Mouse (Mus musculus) T-cell, adult 66 days (primary cell): Measurements from ENCODE around the gene L3mbtl4. TPM values are rescaled to one million over a fixed set of nuclear protein-coding genes. Genes with fewer than 3 reads are reported as not detected.

Experiments
- total RNA-seq, 2 experiments: library from RNA; stranded (reverse); gene quantifications; 3 replicates in 1 of 2; 4 replicates in 1 of 2; pipeline ENCODE4 v1.2.4; 2023

L3mbtl4 gene
- total RNA-seq: not detected

DNA sequence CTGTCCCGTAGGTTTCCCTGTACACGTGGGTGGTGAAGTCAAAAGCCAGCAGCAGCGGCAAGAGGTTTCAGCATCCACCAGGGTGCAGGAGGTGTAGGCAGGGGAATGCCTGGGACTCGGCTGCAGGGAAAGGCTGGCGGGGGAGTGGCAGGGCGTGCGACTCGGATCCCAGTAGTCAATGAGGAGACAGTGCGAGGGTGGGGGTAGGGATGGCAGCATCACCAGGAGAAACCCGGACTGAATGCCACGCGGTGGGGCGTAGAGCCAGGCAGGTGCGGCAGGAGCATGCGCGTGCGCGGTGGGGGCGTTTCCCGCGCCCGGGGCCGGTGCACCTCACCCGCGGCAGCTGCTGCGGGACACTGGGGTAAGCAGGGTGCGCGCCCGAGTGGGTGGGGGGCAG lies at the start of gene L3mbtl4:
L3mbtl4 (plus strand) TSS at position 271 of the 400 bp plus-strand sequence.

DNA sequence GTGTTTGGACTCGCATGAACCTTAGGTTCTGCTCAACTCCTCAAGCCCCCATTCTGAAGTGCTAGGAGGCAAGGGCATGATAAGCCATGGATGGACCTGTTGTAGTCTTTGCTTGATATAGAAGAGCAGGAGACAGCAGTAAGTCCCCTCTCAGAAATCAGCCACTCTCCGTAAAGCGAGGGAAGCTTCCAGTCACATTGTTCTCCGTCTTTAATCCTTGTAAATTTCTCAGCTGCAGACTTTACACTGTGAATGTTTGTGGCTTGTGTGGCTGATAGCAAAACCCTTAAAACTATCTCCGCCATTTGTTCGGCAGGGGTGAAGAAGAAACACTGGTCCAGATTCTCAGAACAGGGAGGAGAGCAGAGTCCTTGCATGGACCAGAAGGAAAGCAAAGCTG lies 552.7 kb downstream of the L3mbtl4 start, which contains the start of gene Tmem200c:
Tmem200c (plus strand) TSS at position 301 of the 400 bp plus-strand sequence.

